Mouse (Mus musculus): Measurements from ENCODE around the gene Sgcd. TPM values are rescaled to one million over a fixed set of nuclear protein-coding genes. Genes with fewer than 3 reads are reported as not detected.

The Sgcd gene
- polyA plus RNA-seq, 1 experiment from 2014 or later = 4.5 TPM

DNA sequence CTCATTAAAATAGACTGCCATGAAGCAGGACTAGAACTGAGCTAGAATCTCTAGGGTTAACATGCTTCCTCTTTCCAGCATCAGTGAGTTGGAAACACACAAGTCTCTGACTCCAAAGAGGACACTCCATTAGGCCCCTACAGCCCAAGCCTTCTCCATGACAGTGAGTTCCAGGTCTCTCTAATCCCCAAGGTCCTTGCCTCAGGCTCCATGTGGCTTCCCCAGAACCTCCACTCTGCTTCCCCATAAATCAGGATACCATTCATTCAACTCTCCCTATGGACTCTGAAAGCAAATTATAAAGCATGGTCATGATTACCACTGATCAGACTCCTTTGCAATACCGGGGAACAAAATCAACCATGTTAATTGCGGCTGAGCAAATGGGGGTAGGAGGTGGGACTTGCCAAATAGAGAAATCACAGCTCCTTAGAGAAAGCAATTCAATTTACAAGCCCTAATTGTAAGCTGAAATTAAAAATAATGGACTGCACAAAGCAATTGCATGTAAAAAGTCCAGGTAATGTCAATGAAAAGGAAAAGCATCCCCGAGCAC, 97.1 kb downstream of the Sgcd start:
- Histone ChIP-seq H3K9ac (no peak overlapping the region), H3K4me1 (replicated peaks) (no peaks in the 10 kb centered on the region), H3K27ac (replicated peaks) (no peak overlapping the region), H3K4me2 (no peak overlapping the region), H3K9me3 (no peaks in the 10 kb centered on the region), H3K4me3 (no peak overlapping the region), H3K27me3 (no peaks in the 10 kb centered on the region), H3K36me3 (no peaks in the 10 kb centered on the region)
- no peak for ATAC-seq (ENCODE audit: low FRiP score, low read depth)
- WGBS = 49% methylated on average over 3 of the region's 3 CpGs

DNA sequence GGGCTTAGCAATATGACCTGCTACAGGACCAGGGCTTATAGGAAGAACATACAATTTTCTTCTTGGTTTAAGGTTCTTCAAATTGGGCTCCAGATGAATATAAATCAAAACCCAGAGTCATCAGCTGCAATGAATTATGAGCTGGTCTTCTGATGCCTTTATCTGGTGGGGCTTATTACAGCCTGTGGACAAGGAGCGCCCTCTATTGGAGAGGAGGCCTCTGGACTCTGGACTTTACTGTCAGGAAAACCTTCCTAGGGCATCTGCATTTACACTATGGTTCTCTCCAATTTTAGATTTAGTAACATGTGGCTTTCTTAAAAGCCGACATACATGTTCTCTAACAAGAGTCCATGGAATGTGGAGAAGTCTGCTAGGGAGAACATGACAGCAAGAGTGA, 98.5 kb downstream of the Sgcd start:
- Histone ChIP-seq H3K9me3 (no peaks in the 10 kb centered on the region), H3K9ac (no peak overlapping the region), H3K4me2 (no peak overlapping the region), H3K36me3 (no peaks in the 10 kb centered on the region), H3K4me1 (replicated peaks) (no peaks in the 10 kb centered on the region), H3K4me3 (no peak overlapping the region), H3K27ac (replicated peaks) (no peak overlapping the region), H3K27me3 (no peaks in the 10 kb centered on the region)
- no peak for ATAC-seq (ENCODE audit: low FRiP score, low read depth)
- WGBS = 60% methylated on average over 2 of the region's 2 CpGs

DNA sequence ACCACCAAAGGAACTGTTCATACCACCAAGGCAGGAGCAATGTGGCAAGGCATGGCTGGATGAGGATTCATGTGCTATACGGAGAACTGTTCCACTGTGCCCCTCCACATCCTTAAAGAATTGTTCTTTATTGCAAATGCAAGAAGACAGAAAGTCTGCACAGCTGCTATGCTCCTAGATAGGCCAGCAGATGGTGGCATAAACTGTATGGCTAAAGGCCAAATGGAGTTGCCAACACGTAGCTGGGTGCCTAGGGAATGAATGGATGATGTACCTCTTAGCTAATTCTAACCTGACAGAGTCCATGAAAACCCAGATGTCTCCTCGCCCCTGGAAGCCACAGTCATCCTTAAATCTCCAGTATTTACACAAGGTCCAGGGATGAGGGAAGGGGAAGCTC, 103.5 kb downstream of the Sgcd start:
- H3K9ac ChIP-seq = no peak overlapping the region
- WGBS = 40% methylated on average over 3 of the region's 3 CpGs
- 0 out of 2 replicates have a peak, but pooled peaks cover 3% of the 10 kb centered on the region for H3K4me1 ChIP-seq (replicated peaks)
- H3K36me3 ChIP-seq = no peaks in the 10 kb centered on the region
- H3K4me2 ChIP-seq = no peak overlapping the region
- peak; percentile 78 for ATAC-seq (ENCODE audit: low FRiP score, low read depth)
- no peak overlapping the region for H3K4me3 ChIP-seq
- H3K9me3 ChIP-seq = no peaks in the 10 kb centered on the region
- H3K27me3 ChIP-seq = no peaks in the 10 kb centered on the region
- H3K27ac ChIP-seq (replicated peaks) = peak overlapping the region; percentile 57; the same call in 1 of the 2 replicates

DNA sequence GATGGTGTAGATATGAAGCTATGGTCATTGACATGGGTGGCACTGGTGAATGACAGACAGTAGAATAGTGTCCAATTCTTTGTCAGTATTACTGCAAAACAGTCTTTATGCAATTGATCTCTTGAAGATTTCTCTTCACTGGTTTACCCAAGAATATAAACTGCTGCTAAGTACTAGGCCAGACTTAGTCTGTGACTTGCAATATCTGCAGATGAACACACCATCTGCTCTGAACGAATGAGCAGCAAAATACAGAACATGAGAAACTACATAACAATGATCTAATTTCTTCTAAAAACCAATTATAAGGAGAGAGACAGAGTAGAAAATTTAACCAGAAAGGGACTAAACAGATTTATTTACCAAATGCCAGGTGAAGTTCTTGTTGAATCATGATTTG, 105.2 kb downstream of the Sgcd start:
- no peak for ATAC-seq (ENCODE audit: low FRiP score, low read depth)
- H3K27me3 ChIP-seq = no peaks in the 10 kb centered on the region
- 0 out of 2 replicates have a peak, but pooled peaks cover 3% of the 10 kb centered on the region for H3K4me1 ChIP-seq (replicated peaks)
- 71% methylated on average over 1 of the region's 1 CpGs for WGBS
- no peaks in the 10 kb centered on the region for H3K9me3 ChIP-seq
- H3K4me2 ChIP-seq = no peak overlapping the region
- H3K9ac ChIP-seq = no peak overlapping the region
- no peaks in the 10 kb centered on the region for H3K36me3 ChIP-seq
- no peak overlapping the region for H3K27ac ChIP-seq (replicated peaks)
- H3K4me3 ChIP-seq = no peak overlapping the region

DNA sequence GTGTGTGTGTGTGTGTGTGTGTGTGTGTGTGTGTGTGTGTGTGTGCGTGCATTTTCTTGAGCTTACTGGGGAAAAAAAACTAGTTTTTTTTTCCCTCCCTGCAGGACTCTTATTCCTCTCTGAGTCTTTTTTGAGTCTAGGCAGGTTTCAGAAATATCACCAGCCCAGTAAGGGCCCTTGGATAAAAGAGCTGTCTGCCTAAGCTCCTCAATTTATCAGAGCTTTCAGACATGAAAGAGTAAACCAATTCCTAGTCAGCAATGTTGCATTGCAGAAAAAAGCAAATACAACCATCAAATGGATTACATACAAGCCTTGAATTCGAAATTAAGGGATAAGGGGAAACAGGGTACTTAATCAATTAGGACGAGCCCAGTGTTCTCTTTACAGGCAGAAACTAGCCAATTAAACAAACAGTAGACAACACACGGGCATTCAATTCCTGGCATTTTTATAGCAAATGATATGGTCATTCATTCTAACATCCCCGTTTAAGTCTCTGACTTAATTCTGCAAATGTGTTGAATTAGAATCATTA, 112.1 kb downstream of the Sgcd start:
- 40% methylated on average over 5 of the region's 5 CpGs for WGBS

DNA sequence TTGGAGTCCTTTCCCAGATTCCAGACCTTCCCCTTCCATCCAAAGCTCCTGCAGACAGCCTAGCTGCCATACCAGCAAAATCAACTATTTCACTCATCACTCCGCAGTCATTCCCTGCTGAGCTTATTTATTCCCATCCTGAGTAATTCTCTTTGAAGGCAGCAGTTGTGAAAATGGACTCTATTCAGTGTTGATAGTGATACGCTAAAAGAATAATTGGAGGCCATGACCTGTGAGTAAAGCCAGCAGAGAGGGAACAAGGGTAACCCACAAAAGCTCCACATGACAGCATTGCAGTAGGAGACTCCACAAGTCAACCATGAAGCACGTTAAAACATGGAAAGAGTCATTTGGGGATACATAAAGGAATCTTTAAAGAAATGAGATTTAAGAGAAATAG, 142.9 kb downstream of the Sgcd start:
- Histone ChIP-seq H3K4me3 (no peak overlapping the region), H3K36me3 (no peaks in the 10 kb centered on the region), H3K27me3 (no peaks in the 10 kb centered on the region), H3K9ac (no peak overlapping the region), H3K4me1 (replicated peaks) (no peaks in the 10 kb centered on the region), H3K4me2 (no peak overlapping the region), H3K9me3 (no peaks in the 10 kb centered on the region), H3K27ac (replicated peaks) (no peak overlapping the region)
- 9% methylated on average over 3 of the region's 3 CpGs for WGBS
- ATAC-seq (ENCODE audit: low FRiP score, low read depth) = no peak

More for the DNA sequence above, 112.1 kb downstream of the Sgcd start:
- no peak overlapping the region for H3K27ac ChIP-seq (replicated peaks)
- no peaks in the 10 kb centered on the region for H3K36me3 ChIP-seq
- no peak overlapping the region for H3K4me3 ChIP-seq
- H3K4me1 ChIP-seq (replicated peaks) = no peaks in the 10 kb centered on the region
- no peaks in the 10 kb centered on the region for H3K9me3 ChIP-seq
- no peak overlapping the region for H3K9ac ChIP-seq
- no peaks in the 10 kb centered on the region for H3K27me3 ChIP-seq
- no peak for ATAC-seq (ENCODE audit: low FRiP score, low read depth)
- H3K4me2 ChIP-seq = no peak overlapping the region

DNA sequence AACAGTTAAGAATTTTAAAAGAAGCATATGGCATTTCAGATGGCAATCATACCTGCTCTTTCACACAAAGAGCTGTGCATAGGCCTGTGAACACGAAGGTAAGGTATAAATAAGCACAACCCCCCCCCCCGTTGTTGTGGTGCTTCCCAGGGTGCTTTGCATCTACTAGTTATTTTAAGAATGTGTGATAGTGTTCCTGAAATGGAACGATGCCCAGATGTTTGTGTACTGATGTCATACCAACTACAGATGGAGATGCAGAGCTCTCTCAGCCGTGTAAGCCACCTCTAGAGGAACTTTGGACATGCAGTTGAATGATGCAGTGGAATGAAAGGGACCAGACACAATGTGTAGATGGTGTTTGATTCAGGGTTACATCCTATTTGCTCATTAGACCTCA, 155.5 kb downstream of the Sgcd start:
- Histone ChIP-seq H3K9me3 (no peaks in the 10 kb centered on the region), H3K4me2 (no peak overlapping the region), H3K27ac (replicated peaks) (no peak overlapping the region), H3K4me1 (replicated peaks) (no peaks in the 10 kb centered on the region), H3K4me3 (no peak overlapping the region), H3K36me3 (no peaks in the 10 kb centered on the region), H3K27me3 (no peaks in the 10 kb centered on the region), H3K9ac (no peak overlapping the region)
- WGBS = 80% methylated on average over 4 of the region's 4 CpGs
- no peak for ATAC-seq (ENCODE audit: low FRiP score, low read depth)

DNA sequence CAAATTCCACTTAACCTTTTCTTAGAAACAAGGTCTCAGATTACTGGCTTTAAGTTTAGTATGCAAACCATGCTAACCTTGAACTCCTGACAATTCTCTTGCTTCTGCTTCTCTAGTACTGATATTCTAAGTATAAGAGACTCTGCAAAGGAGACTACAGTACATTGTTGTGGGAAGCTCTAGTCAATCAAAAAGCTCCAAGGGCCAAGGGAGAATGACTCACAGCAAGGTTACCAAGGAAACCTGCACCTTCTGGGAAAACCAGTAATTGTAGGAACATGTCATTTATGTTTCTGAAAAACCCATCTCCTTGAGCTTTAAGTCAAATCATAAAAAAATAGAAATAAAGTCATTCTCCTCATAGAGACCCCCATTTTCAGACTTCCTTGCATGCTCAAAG, 178.5 kb downstream of the Sgcd start:
- Histone ChIP-seq H3K27ac (replicated peaks) (no peak overlapping the region), H3K4me1 (replicated peaks) (no peaks in the 10 kb centered on the region), H3K9ac (no peak overlapping the region), H3K9me3 (no peaks in the 10 kb centered on the region), H3K36me3 (no peaks in the 10 kb centered on the region), H3K4me2 (no peak overlapping the region), H3K27me3 (no peaks in the 10 kb centered on the region), H3K4me3 (no peak overlapping the region)
- no peak for ATAC-seq (ENCODE audit: low FRiP score, low read depth)

DNA sequence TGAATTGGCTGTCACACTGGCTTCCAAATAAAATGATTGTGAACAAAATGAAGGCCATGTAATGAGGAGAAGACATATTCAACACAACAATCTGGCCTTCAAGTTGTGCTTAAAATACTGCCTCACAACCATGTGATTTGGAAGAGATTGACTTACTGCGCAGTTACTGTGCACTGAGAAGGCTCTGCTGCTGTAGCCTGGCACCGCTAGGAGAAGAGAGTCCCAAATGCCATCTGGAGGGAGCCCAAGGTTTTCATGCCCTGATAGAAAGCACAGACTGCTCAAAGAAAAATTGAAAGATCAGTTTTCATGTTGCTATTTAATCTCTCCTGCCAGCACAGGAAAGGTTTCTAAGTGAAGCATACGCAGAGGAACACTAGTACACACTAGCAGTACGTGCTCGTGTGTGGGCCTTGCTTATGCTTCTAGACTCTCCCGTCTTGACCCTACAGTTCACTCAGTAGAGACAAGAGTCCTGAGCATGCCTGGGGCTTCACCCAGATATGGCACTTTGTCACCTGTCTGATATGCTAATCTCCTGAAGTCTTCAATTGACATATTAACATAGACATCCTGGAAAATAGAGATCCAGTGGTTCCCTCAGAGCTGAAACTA, 184.6 kb downstream of the Sgcd start:
- no peaks in the 10 kb centered on the region for H3K27me3 ChIP-seq
- no peak overlapping the region for H3K4me2 ChIP-seq
- WGBS = 92% methylated on average over 6 of the region's 6 CpGs
- no peak overlapping the region for H3K4me3 ChIP-seq
- ATAC-seq (ENCODE audit: low FRiP score, low read depth) = no peak
- no peaks in the 10 kb centered on the region for H3K4me1 ChIP-seq (replicated peaks)
- no peaks in the 10 kb centered on the region for H3K9me3 ChIP-seq
- no peaks in the 10 kb centered on the region for H3K36me3 ChIP-seq
- H3K9ac ChIP-seq = no peak overlapping the region
- H3K27ac ChIP-seq (replicated peaks) = no peak overlapping the region

DNA sequence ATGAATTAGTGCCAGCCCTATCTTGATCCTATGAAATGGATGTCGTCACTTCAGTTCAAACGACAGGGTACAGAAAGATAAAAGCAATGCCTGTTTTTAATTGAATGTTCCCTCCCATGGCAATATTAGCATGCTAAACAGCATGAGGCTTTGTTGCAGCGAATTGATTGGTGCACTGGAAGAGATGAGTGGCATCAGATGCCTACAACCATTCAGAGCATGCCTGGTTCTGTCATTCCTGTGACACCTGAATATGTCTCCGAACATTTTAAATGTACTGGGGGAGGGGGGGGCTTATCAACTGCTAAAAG, 210.9 kb downstream of the Sgcd start:
- WGBS = 50% methylated on average over 4 of the region's 4 CpGs
- Histone ChIP-seq H3K36me3 (no peaks in the 10 kb centered on the region), H3K27me3 (no peaks in the 10 kb centered on the region), H3K9me3 (no peaks in the 10 kb centered on the region), H3K4me3 (no peak overlapping the region), H3K4me2 (no peak overlapping the region), H3K4me1 (replicated peaks) (no peaks in the 10 kb centered on the region), H3K27ac (replicated peaks) (no peak overlapping the region), H3K9ac (no peak overlapping the region)
- no peak for ATAC-seq (ENCODE audit: low FRiP score, low read depth)

DNA sequence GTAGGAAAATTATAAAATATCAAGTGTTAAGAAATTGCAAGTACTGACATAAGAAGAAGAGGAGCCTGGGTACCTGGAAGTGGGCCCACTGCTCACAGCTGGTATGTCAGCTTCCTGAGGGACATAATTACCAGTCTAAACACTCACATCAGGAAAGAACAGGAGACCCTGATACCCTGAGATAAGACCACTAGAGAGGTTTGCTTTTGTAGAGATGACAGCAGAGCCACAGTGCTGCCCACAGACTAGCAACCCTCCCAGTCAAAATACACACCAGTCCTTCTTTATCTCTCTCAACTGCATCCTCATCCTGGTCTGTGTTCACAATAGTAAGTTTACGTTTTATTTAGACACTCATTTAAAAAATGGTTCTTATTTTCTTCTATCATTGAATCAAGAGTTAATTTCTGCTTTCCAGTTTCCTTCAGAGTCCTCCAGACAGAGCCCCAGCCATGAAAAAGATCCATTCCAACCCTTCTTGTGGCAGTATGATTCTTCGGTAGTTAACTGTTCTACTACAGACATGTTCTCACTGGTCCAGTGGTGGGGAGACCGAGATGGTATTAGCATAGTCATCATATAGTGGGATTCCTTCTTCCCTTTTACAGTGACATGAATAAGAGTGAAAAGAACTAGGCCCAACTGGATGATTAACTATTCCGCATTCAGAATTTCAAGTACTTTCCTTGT, 211.4 kb downstream of the Sgcd start:
- Histone ChIP-seq H3K4me2 (no peak overlapping the region), H3K4me3 (no peak overlapping the region), H3K36me3 (no peaks in the 10 kb centered on the region), H3K27ac (replicated peaks) (no peak overlapping the region), H3K9me3 (no peaks in the 10 kb centered on the region), H3K27me3 (no peaks in the 10 kb centered on the region), H3K4me1 (replicated peaks) (no peaks in the 10 kb centered on the region), H3K9ac (no peak overlapping the region)
- WGBS = 85% methylated on average over 4 of the region's 4 CpGs
- ATAC-seq (ENCODE audit: low FRiP score, low read depth) = no peak

DNA sequence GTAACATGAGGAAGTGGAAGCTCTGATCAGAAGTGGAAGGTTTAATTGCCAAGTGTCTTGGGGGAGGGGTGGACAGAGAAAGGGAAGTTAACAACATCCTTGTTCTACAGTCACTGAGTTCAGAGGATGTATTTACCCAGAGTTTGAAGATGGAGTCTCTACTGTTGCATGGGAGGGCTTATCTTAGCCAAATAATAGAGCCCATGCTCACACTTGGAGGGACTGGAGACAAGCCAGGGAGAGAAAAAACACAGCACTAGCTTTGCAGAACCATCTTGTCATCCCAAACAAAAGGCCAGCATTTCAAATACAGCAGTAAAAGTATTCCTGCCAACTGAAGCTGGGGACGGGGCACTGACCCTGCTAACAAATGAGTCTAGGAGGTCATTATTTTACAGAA, 212.8 kb downstream of the Sgcd start:
- H3K9me3 ChIP-seq = no peaks in the 10 kb centered on the region
- no peak for ATAC-seq (ENCODE audit: low FRiP score, low read depth)
- no peaks in the 10 kb centered on the region for H3K36me3 ChIP-seq
- H3K4me3 ChIP-seq = no peak overlapping the region
- H3K4me2 ChIP-seq = no peak overlapping the region
- no peak overlapping the region for H3K27ac ChIP-seq (replicated peaks)
- H3K4me1 ChIP-seq (replicated peaks) = no peaks in the 10 kb centered on the region
- 19% methylated on average over 1 of the region's 1 CpGs for WGBS
- H3K27me3 ChIP-seq = no peaks in the 10 kb centered on the region
- H3K9ac ChIP-seq = no peak overlapping the region

Measured in hindbrain, embryonic 15.5 days (tissue).